Mouse (Mus musculus): ENCODE results near the gene Psmd1.

DNA sequence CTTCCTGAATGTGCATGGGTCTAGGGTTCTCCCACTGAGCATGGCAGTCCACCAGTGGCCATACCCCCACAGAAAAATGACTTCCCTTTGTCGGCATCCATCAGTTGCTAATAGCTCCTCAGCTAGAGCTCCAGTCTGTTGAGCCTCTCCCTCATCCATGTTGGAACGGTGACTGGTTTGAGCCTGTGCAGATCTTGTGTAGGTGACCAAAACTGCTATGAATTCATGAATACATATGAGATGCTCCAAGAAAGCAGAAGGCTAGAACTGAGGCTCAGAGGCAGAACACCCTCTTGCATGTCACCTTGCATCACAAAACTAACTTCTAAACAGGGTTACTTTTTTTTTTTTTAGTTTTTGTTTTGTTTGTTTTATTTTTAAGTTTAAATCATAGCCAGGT lies 12.4 kb downstream of the Psmd1 start:
- TF ChIP-seq POLR2A (IDR thresholded peaks at IDR 0.05; ENCODE audit: borderline replicate concordance, low read depth, low read length) (no peak), CTCF (IDR thresholded peaks at IDR 0.05; ENCODE audit: low read depth, low read length) (no peak)
